Mouse (Mus musculus): Measurements from ENCODE around the gene Pik3c2g. TPM values are rescaled to one million over a fixed set of nuclear protein-coding genes. Genes with fewer than 3 reads are reported as not detected.

Pik3c2g gene
- polyA plus RNA-seq, 1 experiment, result not detected

GRCm38 (mm10) chr6:139760978-139761377, 174.0 kb downstream of the Pik3c2g start:
- H3K4me3 ChIP-seq (ENCODE audit: insufficient read depth, low read length), result no peak overlapping the region
- no peak overlapping the region for H3K27ac ChIP-seq (ENCODE audit: insufficient read depth, low read depth, low read length)
- H3K4me1 ChIP-seq (ENCODE audit: control insufficient read depth, insufficient read depth, low read length), result no peaks in the 10 kb centered on the region
- no peak for TF ChIP-seq CTCF (IDR thresholded peaks at IDR 0.05; ENCODE audit: low read depth, low read length)
- no peak for TF ChIP-seq POLR2A (IDR thresholded peaks at IDR 0.05; ENCODE audit: borderline replicate concordance, low read depth, low read length)

DNA sequence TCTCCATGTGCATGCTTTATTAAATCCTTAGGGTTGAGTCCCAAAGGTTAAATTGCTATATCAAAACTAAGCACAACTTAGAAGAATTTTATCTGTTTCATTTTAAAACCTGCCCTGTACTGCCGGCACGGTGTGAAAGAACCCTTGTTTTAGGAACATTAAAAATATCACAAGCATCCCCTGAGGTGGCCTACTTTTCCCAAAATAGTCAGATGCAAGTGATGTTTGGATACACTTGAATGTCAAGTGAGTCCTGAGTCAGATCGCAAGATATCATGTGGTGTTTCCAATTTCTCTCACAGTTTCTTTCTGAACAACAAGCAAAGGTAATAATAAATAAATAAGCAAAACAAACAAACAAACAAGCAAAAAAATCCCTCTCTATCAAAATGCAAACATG, 177.4 kb downstream of the Pik3c2g start:
- Histone ChIP-seq H3K27ac (ENCODE audit: insufficient read depth, low read depth, low read length) (no peak overlapping the region), H3K4me3 (ENCODE audit: insufficient read depth, low read length) (no peak overlapping the region), H3K4me1 (ENCODE audit: control insufficient read depth, insufficient read depth, low read length) (no peaks in the 10 kb centered on the region)
- no peak for TF ChIP-seq CTCF (IDR thresholded peaks at IDR 0.05; ENCODE audit: low read depth, low read length)
- TF ChIP-seq POLR2A (IDR thresholded peaks at IDR 0.05; ENCODE audit: borderline replicate concordance, low read depth, low read length), result no peak

DNA sequence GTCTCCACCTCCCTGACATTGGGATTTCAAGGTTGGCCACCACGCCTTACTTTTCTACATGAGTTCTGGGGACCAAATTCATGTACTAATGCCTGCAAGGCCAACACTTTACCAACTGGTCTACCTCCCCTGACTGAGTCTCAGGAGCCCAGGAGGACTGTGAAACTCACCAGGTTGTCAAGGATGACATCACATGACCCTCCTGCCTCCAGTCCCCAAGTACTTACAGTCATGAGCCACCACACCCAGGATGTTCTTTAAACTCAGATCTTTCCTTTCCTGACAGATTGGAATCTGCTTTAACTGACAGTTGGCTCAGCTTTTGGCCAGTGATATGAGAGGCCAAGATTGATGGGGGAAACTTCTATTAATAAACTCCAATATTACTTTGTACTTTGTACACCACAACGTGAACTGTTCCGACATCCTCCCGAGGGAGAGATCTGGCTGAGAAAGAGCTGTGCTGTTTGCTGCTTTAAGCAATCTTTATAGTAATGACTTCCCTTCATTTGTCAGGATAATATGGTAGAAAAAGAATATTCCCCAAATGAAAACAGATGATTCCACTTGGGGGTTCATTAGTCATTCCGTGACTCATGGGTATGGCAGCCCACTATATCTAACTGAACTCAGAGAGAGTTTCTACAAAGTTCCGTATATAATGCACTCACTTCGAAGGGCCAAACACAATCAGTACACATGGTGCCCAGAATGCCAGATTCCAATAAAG, 182.9 kb downstream of the Pik3c2g start:
- H3K4me3 ChIP-seq (ENCODE audit: insufficient read depth, low read length), result no peak overlapping the region
- H3K27ac ChIP-seq (ENCODE audit: insufficient read depth, low read depth, low read length), result no peak overlapping the region
- no peaks in the 10 kb centered on the region for H3K4me1 ChIP-seq (ENCODE audit: control insufficient read depth, insufficient read depth, low read length)
- TF ChIP-seq POLR2A (IDR thresholded peaks at IDR 0.05; ENCODE audit: borderline replicate concordance, low read depth, low read length), result no peak
- no peak for TF ChIP-seq CTCF (IDR thresholded peaks at IDR 0.05; ENCODE audit: low read depth, low read length)

DNA sequence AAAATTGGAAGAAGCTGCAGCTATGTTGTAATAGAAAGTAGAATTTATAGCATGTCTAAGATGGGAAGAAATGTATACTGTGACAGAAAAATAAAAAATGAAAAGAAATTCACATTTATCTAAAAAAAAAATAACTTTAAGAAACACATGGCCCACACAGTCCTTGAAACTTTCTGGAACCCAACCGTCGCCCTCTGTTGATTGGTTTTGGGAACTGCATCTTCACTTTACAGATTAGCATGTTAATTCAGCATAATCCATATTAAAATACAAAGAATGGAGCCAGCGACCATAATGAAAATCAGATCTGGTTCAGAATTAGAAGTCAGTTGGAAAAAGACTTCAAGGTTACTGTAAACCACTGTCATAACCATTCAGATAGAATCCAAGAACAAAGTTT, 183.5 kb downstream of the Pik3c2g start:
- Histone ChIP-seq H3K27ac (ENCODE audit: insufficient read depth, low read depth, low read length) (no peak overlapping the region), H3K4me3 (ENCODE audit: insufficient read depth, low read length) (no peak overlapping the region), H3K4me1 (ENCODE audit: control insufficient read depth, insufficient read depth, low read length) (no peaks in the 10 kb centered on the region)
- TF ChIP-seq POLR2A (IDR thresholded peaks at IDR 0.05; ENCODE audit: borderline replicate concordance, low read depth, low read length), result no peak
- no peak for TF ChIP-seq CTCF (IDR thresholded peaks at IDR 0.05; ENCODE audit: low read depth, low read length)

DNA sequence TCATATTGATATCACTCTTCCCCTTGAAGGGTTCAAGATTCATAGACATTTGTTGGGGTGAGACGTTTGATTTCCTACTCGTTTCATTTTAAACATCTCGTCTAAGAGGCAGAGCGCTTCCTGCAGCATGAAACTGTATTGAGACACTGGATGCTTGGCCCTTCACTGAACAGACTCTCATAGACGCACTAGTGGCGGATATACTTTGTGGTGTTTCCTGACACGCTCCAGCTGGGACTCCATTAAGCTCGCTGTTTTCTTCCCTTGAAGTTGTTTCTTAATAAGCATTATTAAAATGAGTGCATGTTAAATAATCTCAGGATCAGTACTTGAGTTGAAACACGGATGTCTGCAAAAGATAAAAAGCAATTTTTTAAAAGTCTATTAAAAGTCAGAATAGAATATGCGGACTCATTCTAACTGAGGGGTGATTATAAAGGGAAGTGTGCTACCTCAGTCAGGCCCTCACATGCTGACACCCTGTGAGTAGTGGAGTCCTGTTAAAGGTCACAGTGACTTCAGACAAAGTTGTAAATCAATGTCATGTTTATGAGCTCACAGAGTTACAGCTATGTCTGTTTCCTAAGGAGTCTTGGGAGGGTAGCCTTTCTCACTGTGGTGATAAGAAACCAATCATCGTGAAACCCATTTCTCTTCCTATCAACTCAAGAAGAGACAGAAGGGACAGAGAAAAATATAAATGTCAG, 190.7 kb downstream of the Pik3c2g start:
- Histone ChIP-seq H3K4me3 (ENCODE audit: insufficient read depth, low read length) (no peak overlapping the region), H3K27ac (ENCODE audit: insufficient read depth, low read depth, low read length) (no peak overlapping the region), H3K4me1 (ENCODE audit: control insufficient read depth, insufficient read depth, low read length) (no peaks in the 10 kb centered on the region)
- TF ChIP-seq CTCF (IDR thresholded peaks at IDR 0.05; ENCODE audit: low read depth, low read length) (no peak), POLR2A (IDR thresholded peaks at IDR 0.05; ENCODE audit: borderline replicate concordance, low read depth, low read length) (no peak)

DNA sequence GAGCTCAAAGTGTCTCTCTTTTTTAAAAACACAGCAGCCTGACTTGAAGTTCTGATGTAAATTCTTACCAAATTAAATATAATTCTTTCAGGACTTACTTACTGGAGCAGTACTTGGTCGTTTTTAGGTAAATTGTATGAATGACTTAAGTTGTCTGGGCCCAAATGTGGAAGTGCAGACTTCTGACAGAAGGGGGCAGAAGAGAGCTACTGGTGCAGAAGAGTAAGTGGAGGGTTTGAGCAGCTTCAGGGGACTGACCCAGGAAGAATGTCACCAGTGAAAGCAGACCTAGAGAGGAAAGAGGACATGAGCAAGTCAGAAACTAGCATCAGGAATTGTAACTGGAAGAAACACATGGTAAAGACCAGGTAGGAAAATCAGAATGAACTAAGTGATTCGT, 193.0 kb downstream of the Pik3c2g start:
- TF ChIP-seq POLR2A (IDR thresholded peaks at IDR 0.05; ENCODE audit: borderline replicate concordance, low read depth, low read length) (no peak), CTCF (IDR thresholded peaks at IDR 0.05; ENCODE audit: low read depth, low read length) (no peak)
- no peaks in the 10 kb centered on the region for H3K4me1 ChIP-seq (ENCODE audit: control insufficient read depth, insufficient read depth, low read length)

GRCm38 (mm10) chr6:139789479-139789878, 202.5 kb downstream of the Pik3c2g start:
- Histone ChIP-seq H3K4me1 (ENCODE audit: control insufficient read depth, insufficient read depth, low read length) (no peaks in the 10 kb centered on the region), H3K27ac (ENCODE audit: insufficient read depth, low read depth, low read length) (no peak overlapping the region), H3K4me3 (ENCODE audit: insufficient read depth, low read length) (no peak overlapping the region)
- TF ChIP-seq CTCF (IDR thresholded peaks at IDR 0.05; ENCODE audit: low read depth, low read length), result no peak
- TF ChIP-seq POLR2A (IDR thresholded peaks at IDR 0.05; ENCODE audit: borderline replicate concordance, low read depth, low read length), result no peak

More for the DNA sequence above, 193.0 kb downstream of the Pik3c2g start:
- Histone ChIP-seq H3K4me3 (ENCODE audit: insufficient read depth, low read length) (no peak overlapping the region), H3K27ac (ENCODE audit: insufficient read depth, low read depth, low read length) (no peak overlapping the region)

DNA sequence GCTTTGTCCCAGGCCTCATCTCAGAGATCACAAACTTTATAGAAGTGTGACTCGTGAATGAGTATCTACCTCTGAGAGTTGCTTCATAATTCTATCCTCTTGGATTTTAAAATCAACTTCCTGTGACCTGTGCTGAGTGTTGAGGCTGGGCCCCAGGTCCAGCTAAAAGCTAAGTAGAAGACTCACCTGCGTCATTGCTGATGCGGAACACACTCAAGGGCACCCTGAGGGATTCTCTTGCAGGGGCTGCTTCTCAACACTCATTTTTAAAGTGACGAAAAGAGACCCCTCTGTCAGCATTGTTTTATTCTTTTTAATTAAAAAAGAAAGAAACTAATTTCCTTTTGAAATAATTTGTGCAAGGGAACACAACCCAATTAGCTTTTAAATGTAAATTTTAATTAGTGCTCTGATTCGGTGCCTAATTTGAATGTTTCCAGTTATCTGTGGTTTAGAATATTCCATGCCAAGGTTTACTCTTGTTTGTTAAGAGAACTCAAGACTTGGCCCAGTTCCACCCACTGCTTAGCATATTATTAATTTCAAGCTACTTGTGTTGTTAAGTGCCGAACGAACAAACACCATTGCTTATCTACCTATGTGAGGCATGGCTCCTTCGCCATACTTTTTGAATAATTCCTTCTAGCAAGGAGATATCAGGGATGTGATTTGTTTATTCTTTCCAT, 212.7 kb downstream of the Pik3c2g start:
- TF ChIP-seq POLR2A (IDR thresholded peaks at IDR 0.05; ENCODE audit: borderline replicate concordance, low read depth, low read length) (no peak), CTCF (IDR thresholded peaks at IDR 0.05; ENCODE audit: low read depth, low read length) (no peak)
- no peak overlapping the region for H3K27ac ChIP-seq (ENCODE audit: insufficient read depth, low read depth, low read length)
- no peaks in the 10 kb centered on the region for H3K4me1 ChIP-seq (ENCODE audit: control insufficient read depth, insufficient read depth, low read length)
- no peak overlapping the region for H3K4me3 ChIP-seq (ENCODE audit: insufficient read depth, low read length)

- Histone ChIP-seq H3K27ac (ENCODE audit: insufficient read depth, low read depth, low read length) (no peak overlapping the region), H3K4me3 (ENCODE audit: insufficient read depth, low read length) (no peak overlapping the region), H3K4me1 (ENCODE audit: control insufficient read depth, insufficient read depth, low read length) (no peaks in the 10 kb centered on the region)
- TF ChIP-seq CTCF (IDR thresholded peaks at IDR 0.05; ENCODE audit: low read depth, low read length) (no peak), POLR2A (IDR thresholded peaks at IDR 0.05; ENCODE audit: borderline replicate concordance, low read depth, low read length) (no peak)
These were observed 234.9 kb downstream of the Pik3c2g start for GRCm38 (mm10) chr6:139821916-139822315.

- H3K4me1 ChIP-seq (ENCODE audit: control insufficient read depth, insufficient read depth, low read length), result no peaks in the 10 kb centered on the region
- H3K27ac ChIP-seq (ENCODE audit: insufficient read depth, low read depth, low read length), result no peak overlapping the region
- H3K4me3 ChIP-seq (ENCODE audit: insufficient read depth, low read length), result no peak overlapping the region
- TF ChIP-seq POLR2A (IDR thresholded peaks at IDR 0.05; ENCODE audit: borderline replicate concordance, low read depth, low read length) (no peak), CTCF (IDR thresholded peaks at IDR 0.05; ENCODE audit: low read depth, low read length) (no peak)
These were observed 251.2 kb downstream of the Pik3c2g start for GRCm38 (mm10) chr6:139838239-139838638.
